Mouse (Mus musculus): ENCODE results near the gene 6030458C11Rik.

Gene 6030458C11Rik

DNA sequence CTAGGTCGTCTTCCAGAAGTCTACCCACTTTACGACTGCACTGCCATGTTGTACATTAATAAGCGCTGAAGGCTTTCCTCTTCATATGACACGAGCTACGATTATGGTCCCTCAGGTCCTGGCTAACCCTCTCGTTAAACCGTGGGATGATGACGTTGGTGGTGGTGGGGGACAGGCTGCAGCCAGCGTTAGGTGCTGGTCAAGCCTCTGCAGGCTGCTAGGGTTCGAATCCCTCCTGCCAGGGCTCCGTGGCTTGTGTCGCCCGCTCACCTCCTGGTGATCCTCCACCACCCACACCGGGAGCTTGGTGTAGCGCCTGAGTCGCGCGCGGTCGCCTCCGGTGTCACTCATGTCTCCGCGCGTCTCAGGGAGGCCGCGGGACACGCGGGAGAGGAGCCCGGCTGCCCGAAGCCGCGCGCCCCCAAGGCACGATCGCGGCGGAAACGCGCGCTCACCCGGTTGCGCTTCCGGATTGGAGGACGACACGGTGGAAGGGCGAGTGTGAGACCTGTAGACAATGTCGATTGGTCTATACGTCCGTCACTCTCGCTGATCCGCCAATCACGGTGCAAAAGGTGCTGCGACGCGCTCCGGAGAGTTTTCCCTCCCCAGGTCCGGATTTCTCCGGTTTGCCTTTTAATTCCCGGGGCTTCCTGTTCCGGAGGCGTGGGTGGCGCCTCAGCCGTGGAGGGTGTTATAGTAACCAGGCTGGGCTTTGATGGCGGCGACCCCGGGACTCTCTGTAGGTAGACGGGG lies at the start of gene 6030458C11Rik, which contains the start of gene Drosha:
Gene 6030458C11Rik, minus strand, starts transcription at position 453 of the 756 bp plus-strand sequence.
Gene Drosha, plus strand, starts transcription at position 619 of the 756 bp plus-strand sequence.
- peak; percentile 100 for DNase-seq

DNA sequence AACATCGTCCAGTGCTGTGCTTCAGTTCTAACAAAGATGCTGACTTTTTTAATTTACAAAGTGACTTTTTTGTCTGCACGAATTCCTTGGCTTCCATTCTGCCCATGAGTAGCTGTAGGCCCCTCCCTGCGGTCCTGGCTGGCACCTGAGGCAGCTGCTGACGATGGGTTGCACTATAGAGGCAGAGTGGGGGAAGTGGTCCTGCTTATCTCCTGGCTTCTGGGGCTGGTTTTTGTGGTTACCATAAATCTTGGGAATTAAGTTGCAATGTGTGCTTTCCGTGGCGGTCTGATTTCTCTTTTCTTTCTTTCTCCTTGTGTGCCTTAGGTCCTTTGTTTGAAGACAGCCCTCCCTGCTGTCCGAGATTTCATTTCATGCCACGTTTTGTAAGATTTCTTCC lies 42.8 kb upstream of the 6030458C11Rik start:
- no peak for DNase-seq

DNA sequence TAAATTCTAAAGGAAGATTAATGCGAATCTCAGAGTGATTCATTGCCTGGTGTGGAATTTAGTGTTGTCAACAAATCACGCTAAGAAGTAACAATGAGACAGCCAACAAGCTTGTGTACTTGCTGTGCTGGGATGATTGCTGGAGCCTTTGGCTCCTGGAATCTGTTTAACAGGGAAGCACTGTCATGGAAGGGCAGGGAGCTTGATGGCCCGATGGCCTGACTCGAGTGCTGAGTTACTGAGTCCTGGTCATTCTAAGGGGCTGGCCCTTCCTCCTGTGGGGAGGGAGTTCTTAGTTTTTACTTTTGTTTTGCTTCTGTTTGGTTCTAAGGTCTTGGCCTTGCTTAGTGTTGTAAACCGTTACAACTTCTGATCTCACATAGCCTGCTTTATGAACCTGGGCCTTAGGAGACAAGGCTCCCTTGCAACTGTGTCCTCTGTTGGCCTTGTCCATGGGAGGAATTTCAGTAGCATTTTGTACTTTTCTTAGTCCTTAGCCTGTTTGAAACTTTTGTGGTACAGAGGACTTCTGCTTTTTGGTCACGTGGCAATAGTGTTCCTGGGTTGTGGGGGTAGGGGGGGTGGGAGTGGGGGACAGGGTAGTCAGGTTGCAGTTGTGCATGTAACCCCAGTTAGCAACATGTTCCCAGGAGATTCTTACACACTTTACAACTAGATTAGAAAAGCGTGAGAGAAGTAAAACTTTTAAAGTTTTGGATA lies 41.3 kb upstream of the 6030458C11Rik start:
- no peak for DNase-seq

DNA sequence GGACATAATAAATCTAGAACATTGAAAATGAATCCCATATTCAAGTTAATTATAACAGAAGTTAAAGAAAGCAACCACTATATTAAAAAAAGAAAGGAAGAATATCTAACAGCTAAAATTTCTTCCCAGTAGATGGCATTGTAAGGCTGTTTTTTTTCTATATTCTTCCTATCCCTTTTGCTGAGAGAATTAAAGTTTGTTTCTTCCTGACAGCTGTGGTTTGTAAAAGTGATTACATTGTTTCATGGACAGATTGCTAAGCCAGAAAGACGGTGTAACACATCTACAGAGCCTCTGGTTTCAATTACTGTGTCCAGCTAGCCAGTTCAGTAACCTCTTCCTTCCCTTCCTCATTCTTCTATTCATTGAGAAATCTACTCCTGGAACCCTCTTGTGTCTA lies 39.2 kb upstream of the 6030458C11Rik start:
- no peak for DNase-seq

DNA sequence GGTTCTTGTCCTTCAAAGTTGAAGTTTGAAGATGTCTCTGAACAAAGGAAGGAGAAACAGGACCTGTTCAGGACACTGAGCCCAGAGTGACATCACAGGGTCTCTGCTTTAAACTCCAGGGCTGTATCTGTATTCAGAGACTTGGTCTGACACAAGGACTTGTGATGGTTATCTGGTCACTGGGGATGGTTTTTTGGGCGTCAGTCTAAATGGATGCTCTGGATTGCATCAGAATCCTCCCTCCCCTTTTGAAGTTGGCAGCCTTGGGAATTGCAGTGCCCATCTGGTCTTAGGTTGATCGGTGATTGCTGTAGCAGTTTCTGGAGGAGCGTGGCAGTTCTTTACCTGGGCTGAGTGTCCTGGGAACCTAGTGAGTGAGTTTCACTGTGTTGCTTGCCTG lies 37.6 kb upstream of the 6030458C11Rik start:
- no peak for DNase-seq

DNA sequence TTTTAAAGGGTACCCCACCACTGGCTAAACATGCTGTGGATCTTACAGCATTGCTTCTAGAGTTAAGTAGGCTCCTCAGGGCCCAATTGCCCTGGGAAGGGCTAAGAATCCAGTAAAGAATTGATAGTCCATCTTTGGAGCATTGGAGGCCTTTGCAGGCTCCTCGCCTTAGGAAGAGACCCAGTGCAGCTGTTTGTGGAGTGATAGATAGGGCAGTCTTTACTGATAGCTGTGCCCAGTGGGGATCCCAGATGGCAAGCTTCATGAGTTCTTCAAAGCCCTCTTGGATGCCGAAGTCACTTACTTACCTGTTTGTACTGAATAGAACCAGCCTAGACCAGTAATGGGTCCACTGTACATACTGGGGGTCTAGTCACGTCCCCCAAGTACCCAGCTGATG lies 34.2 kb upstream of the 6030458C11Rik start:
- DNase-seq = no peak

DNA sequence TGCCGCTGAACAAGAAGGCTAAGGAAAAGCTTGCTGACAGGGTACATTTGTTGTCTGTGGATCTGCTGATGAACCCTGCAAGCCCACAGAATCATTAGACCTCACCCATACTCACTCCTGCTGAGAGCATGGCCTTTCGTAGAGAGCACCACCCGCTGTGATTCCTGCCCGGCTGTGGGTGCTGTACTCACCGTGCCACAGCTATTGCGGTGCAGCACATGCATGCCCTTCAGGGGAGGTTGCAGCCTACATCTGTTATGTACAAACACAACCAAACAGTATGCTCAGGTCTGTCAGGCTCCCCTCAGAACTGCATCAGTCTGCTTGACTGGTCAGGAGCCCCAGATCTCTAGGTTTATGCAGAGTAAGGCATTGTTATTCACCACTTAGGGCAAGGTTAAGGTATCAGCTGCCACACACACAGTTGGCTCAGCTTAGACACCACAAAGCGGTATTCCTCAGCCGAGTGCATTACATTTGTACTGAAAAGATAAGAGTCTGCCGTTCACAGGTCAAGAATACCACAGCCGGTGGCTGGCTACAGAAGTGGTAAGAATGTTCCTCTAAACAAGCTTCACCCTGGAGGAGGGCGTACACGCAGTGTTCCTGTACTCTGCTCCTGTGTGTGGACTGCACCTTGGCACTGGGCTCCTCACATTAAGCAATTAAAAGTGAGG lies 33.5 kb upstream of the 6030458C11Rik start:
- no peak for DNase-seq

DNA sequence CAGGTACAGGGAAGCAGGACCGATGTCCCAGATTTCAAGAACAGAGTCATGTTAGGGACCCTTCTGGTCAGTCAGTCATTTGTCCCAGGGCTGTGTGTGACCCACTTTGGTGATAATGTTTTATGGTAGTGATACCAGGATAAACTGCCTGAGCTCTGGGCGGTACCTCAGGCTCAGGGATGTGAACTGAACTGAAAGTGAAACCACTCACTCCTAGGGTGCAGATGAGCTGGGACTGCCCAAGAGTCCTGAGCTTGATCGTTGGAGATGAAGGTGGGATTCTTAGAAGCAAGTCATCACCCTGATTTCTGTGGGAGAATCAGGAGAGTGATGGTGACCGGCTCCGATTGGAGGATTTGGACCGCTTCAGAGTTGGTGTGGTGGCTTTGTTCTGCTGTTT lies 32.3 kb upstream of the 6030458C11Rik start:
- no peak for DNase-seq

DNA sequence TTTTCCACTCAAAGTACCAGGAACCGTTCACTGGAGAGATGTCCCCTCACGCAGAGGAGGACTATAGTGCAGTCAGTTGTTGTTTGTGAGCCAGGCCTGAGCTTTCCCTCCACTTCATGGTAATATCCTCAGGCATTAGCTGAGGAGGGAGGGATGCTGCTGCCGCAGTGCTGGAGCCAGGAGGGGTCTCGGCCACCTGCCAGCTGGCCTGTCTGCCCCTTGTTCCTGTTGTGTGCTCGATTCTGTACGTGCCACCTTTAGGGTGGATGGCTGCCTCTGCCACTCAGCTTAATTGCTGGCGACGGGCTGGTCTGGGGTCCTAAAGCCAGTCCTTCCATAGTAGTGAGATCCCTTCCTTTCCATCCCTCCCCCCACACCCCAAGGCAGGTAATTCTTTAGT lies 29.0 kb upstream of the 6030458C11Rik start:
- no peak for DNase-seq

DNA sequence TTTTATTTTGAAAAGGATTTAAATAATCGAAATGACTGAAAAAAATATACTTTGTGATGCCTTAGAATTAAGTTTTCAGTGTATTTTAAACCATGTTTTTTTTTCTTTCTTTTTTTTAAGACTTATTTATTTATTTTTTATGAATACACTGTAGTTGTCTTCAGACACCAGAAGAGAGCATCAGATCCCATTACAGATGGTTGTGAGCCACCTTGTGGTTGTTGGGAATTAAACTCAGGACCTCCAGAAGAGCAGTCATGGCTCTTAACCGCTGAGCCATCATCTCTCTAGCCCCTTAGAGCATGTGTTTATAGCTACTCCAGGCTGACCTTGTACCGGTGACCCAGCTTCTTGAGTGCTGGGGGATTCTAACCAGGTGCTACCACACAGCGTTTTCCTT lies 24.9 kb upstream of the 6030458C11Rik start:
- DNase-seq = no peak

DNA sequence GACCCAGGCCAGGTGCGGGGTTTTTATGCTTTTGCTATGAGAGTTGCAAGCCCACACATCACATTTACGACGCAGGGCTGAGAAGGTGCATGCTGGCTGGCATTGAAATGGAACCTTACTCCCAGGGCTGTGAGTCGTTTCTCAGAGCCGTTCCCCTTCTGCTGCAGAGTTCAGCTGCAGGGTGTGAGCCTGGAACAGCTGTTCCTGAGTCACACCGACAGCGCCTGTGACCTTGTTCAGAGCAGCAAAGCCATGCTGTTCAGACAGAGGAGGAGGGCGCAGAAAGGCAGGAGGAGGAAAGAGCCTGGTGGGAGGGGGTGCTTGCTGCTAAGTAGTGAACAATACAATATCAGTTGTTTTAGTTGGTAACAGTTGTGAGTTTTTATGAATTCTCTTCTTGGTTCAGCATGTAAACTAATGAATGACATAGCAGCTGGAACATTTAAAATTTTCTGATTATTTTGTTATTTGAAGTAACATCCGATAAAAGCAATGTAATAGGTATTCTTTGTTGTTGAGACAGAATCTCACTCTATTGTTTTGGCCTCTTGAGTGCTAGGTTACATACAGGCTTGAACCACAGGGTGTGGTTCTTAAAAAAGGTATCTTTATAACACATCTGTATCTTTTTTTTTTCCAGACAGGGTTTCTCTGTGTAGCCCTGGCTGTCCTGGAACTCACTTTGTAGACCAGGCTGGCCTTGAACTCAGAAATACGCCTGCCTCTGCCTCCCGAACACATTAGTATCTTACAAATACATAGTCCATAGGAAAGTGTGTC lies 23.9 kb upstream of the 6030458C11Rik start:
- DNase-seq = no peak

DNA sequence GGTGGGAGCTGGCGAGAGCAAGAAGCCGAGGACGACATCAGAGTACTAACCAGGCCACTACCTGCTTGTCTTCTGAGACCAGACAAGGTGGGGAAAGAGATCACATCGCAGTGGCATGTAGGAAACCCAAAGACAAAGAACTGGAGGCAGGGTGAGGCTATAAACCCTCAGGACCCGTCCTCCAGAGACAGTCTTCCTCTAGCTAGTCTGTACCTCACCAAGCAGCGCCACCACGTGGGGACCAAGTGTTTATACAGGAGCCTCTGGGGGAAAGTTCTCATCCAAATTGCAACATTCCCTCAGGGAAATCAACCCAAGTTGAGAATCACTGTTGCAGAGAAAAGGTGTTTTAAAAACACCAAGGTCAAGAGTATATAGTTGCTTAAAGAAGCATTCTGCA lies 18.4 kb upstream of the 6030458C11Rik start:
- no peak for DNase-seq

DNA sequence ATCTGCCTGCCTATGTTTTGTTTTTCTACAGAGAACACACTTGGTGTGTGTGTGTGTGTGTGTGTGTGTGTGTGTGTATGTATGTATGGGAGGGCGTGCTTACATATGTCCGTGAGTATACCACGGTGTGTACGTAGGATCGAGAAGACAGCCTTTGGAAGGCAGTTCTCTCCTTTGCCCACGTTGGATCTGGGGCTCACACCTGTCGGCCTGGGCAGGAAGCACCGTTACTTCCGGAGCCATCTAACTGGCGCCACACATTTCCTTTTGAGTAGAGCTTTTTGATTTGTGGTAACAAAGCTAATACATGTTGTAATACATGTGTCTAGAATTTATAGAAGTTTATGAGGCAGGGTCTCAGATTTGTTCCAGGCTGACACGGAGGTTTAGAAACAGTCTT lies 16.3 kb upstream of the 6030458C11Rik start:
- DNase-seq = no peak

DNA sequence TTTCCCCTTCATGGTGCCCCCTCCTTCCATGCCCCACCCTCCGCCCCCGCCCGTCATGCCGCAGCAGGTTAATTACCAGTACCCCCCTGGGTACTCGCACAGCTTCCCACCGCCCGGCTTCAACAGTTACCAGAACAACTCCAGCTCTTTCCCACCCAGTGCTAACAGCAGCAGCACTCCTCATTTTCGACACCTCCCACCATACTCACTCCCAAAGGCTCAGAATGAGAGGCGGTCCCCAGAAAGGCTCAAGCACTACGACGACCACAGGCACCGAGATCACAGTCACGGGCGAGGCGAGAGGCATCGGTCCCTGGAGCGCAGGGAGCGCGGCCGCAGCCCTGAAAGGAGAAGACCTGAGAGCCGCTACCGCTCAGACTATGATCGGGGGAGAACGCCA lies 9.8 kb upstream of the 6030458C11Rik start:
- no peak for DNase-seq

DNA sequence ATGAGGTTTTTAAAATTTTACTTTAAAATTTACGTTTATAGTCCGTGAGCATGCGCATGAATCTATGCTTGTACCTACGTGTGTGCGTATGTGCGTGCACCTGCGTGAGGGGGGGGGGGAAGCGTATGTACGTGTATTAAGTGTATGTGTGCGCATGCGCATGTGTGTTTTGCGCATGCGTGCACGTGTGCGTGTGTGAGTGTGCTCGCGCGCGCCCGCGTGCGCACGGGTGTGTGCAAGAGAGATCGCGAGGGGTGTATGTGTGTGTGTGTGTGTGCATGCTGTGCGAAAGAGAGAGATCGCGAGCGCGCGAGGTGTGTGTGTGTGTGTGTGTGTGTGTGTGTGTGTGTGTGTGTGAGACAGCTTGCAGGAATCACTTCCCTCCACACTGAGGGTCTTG lies 8.9 kb upstream of the 6030458C11Rik start:
- no peak for DNase-seq

DNA sequence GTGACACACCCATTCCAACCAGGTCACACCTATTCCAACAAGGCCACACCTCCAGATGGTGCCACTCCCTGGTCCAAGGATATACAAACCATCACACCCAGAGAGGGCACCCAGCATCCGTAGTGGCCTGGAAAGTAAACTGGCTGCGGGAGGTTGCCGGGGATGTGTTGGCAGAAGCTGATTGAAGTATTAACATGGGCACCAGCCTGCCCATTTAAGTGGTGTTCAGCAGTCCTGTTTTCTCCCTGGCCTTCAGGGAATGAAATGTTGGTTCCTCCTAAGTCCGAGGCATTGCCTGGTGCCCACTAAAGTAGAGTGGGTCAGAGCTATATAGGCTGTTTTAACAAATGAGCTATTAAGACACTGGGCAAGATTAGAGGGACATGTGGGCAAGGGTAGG lies 8.2 kb upstream of the 6030458C11Rik start:
- no peak for DNase-seq

DNA sequence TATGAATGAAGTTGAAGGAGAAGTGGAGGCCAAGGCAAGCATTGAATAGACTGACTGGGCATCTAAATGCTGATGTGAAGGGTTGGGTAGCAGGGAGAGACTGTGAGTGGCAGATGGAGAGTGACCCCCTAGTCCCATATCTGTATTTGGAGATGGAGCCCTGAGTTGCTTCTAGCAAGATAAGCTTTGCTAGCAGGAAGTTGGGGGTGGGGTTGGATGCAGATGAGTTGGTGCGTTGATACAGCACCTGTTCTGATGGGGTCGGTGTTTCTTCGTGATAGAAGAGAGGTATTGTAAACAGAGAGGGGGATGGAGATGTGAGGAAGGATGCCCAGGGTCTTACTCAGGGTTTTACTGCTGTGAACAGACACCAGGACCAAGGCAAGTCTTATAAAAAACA lies 5.4 kb upstream of the 6030458C11Rik start:
- no peak for DNase-seq

DNA sequence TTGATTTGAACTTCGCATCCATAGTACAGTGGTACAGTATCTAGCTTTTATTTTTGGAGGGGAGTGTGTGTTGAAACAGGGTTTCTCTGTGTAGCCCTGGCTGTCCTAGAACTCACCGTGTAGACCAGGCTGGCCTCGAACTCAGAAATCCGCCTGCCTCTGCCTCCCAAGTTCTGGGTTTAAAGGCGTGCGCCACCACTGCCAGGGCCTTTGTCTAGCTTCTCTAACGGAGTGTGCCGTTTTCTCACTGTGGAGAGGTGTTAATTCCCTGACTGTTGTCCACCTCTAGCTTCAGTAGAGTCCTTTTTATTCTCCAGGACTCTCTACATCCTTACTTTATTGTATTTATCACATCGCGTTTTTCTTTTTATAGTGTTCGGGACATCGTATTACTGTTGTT lies 959 bp upstream of the 6030458C11Rik start:
- DNase-seq = no peak

DNA sequence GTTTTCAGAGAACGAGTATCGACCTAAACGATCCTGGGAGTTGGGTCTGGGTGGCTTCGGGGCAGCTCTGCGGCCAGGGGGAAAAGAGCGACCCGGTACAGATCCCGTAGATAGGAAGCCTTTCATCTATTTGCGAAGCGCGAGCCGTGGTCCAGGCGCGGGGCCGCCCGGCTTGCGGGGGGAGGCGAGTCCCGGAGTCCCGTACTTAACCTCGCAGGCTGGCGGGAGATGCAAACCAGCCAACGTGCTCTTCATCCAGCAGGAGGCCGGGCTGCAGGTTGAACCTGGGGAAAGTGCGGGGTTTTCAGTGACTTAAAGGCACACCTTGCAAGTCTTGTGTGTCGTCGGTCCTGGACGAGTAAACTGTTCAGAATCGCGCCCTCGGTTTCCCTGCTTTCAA lies 516 bp upstream of the 6030458C11Rik start:
- peak; percentile 46 for DNase-seq

DNA sequence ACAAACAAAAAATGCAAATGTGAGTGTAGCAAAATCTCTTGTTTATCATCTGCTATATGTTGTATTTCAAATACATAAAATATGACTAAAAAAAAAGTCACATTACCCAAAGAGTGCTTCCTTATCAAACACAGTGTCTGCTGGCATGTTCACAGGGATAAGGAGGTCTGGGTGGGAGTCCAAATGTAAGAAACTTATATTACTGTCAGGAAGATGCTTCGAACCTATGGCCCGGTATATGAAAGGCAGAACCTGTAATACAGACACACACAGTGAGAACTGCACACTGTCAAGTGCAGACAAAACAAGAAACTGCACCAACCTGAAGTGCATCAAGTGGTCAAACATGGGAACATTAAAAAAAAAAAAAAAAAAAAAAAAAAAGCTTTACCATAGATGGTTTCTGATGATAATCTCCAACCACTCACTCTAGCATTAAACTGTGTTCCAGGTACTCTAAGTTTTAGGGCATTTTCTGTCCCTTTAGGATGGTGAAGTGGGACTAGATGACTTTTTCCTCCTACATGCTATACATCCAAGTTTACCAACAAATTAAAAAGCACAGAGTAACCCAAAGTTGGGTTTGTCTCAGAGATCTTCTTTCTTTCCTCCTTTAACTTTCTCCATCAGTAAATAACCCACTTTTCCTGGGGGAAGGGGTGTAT lies 862 bp downstream of the 6030458C11Rik start:
- no peak for DNase-seq

DNA sequence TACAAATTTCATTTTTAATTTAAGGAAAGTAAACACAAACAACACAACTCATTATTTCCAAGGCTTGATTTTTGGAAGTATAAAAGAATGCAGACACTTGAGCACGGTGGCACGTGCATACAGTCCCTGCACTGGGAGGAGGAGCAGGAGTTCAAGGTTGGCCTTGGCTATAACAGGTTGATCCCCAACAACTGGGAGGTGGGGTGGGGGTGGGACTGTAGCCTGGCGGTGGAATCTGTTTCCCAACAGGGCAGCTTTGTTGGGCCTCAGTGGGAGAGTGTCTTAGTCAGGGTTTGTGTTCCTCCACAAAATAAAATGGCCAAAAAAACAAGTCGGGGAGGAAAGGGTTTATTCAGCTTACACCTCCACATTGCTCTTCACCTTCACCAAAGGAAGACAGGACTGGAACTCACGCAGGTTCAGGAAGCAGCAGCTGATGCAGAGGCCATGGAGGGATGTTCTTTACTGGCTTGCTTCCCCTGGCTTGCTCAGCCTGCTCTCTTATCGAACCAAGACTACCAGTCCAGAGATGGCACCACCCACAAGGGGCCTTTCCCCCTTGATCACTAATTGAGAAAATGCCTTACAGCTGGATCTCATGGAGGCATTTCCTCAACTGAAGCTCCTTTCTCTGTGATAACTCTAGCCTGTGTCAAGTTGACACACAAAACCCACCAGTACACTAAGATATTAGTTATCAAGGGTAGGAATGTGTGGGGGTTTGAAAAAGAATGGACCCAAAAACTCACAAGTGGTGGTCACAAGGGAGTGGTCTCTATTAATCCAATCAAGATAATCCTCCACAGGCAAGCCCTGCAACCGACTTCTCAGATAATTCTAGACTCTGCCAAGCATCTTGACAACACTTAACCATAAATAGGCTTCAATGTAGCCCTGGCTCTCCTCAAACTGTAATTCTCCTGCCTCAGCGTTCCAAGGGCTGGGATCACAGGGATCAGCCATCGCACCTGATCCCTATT lies 1.7 kb downstream of the 6030458C11Rik start:
- DNase-seq = no peak
